Mouse (Mus musculus) CH12.LX (cell line): ENCODE measurements at regions not wholly inside any gene's neighbourhood (a gene's known extent, or its start where the extent isn't known, plus 50 kb on each side); places are given as distances from the start of the nearest gene placed in this dataset.

ENCODE experiments used
- DNase-seq: peaks from one replicate; pipeline ENCODE4 v3.0.0-alpha.2; 2013; ENCODE audit errors: extremely low read depth
- H3K27ac ChIP-seq: 2 replicates; pipeline ENCODE4 v1.5.1; 2012; ENCODE audit warnings: low read depth, mild to moderate bottlenecking, control low read depth, moderate library complexity; ENCODE audit not compliant: insufficient read depth
- H3K27me3 ChIP-seq: replicated peaks from 2 replicates; pipeline ENCODE3; 2012; ENCODE audit warnings: inconsistent platforms
- H3K36me3 ChIP-seq, 2 experiments: replicated peaks in 1 of 2; 2 replicates each; pipeline versions ENCODE3 to v1.6.1; 2012; ENCODE audit warnings: inconsistent platforms in 1 of 2, low read length in 1 of 2, mild to moderate bottlenecking in 1 of 2, mixed read lengths in 1 of 2, moderate library complexity in 1 of 2; ENCODE audit not compliant: control insufficient read depth in 1 of 2, insufficient read depth in 1 of 2
- H3K4me1 ChIP-seq, 2 experiments: 2 replicates each; pipeline ENCODE4 v1.6.1; 2012; ENCODE audit warnings: inconsistent platforms in 1 of 2, moderate library complexity in 1 of 2; ENCODE audit not compliant: insufficient read depth in 2 of 2, control insufficient read depth in 1 of 2
- H3K4me2 ChIP-seq: 2 replicates; pipeline ENCODE4 v1.6.1; 2012; ENCODE audit warnings: low read depth, mild to moderate bottlenecking, control low read depth; ENCODE audit not compliant: poor library complexity, insufficient read depth, severe bottlenecking
- H3K4me3 ChIP-seq, 3 experiments: fragments of 150-350 bp in 1 of 3; sonication (generic) in 1 of 3; replicated peaks in 1 of 3; 2 replicates each; pipeline versions ENCODE3 to v1.5.1; 2011 to 2012; ENCODE audit warnings: low read depth in 2 of 3, low read length in 2 of 3, mild to moderate bottlenecking in 2 of 3, moderate library complexity in 2 of 3, control low read depth in 1 of 3, improper control_type of control experiment in 1 of 3, inconsistent platforms in 1 of 3, mixed read lengths in 1 of 3; ENCODE audit not compliant: poor library complexity in 1 of 3
- H3K79me2 ChIP-seq: replicated peaks from 2 replicates; pipeline ENCODE4 v1.6.1; 2012; ENCODE audit warnings: mild to moderate bottlenecking, moderate library complexity; ENCODE audit not compliant: control insufficient read depth, poor library complexity, insufficient read depth, severe bottlenecking; ENCODE audit errors: extremely low read depth
- H3K9ac ChIP-seq: 2 replicates; pipeline ENCODE4 v1.6.1; 2012; ENCODE audit warnings: low read depth, mild to moderate bottlenecking, control low read depth, moderate library complexity; ENCODE audit not compliant: insufficient read depth
- H3K9me3 ChIP-seq: replicated peaks from 2 replicates; pipeline ENCODE3; 2012; ENCODE audit warnings: low read length, inconsistent platforms, mixed read lengths
- BHLHE40 ChIP-seq: IDR thresholded peaks from 2 replicates; pipeline ENCODE4 v1.6.1; 2011; ENCODE audit warnings: mild to moderate bottlenecking, low read depth, low read length, improper control_type of control experiment
- CHD1 ChIP-seq: IDR thresholded peaks from 2 replicates; pipeline ENCODE4 v1.6.1; 2012; ENCODE audit warnings: low read depth, low read length, improper control_type of control experiment, inconsistent platforms
- CHD2 ChIP-seq: IDR thresholded peaks from 2 replicates; pipeline ENCODE4 v1.6.1; 2011; ENCODE audit warnings: low read length, improper control_type of control experiment
- E2F4 ChIP-seq: IDR thresholded peaks from 2 replicates; pipeline ENCODE4 v1.6.1; 2011; ENCODE audit warnings: low read depth, low read length, improper control_type of control experiment; ENCODE audit not compliant: insufficient replicate concordance
- EP300 ChIP-seq: IDR thresholded peaks from 2 replicates; pipeline ENCODE4 v1.6.1; 2011; ENCODE audit warnings: low read length, improper control_type of control experiment
- ETS1 ChIP-seq: conservative IDR thresholded peaks from 2 replicates; pipeline ENCODE4 v1.6.1; 2012; ENCODE audit warnings: low read depth, mild to moderate bottlenecking, inconsistent platforms, low read length, improper control_type of control experiment, moderate library complexity
- HCFC1 ChIP-seq: IDR thresholded peaks from 2 replicates; pipeline ENCODE4 v1.6.1; 2012; ENCODE audit warnings: low read depth, mild to moderate bottlenecking, inconsistent platforms, low read length, improper control_type of control experiment
- IRF4 ChIP-seq: IDR thresholded peaks from 2 replicates; pipeline ENCODE4 v1.6.1; 2014; ENCODE audit warnings: low read depth, mild to moderate bottlenecking, inconsistent platforms, low read length, improper control_type of control experiment
- JUN ChIP-seq: IDR thresholded peaks from 2 replicates; pipeline ENCODE4 v1.6.1; 2011; ENCODE audit warnings: low read depth, mild to moderate bottlenecking, low read length, improper control_type of control experiment, moderate library complexity; ENCODE audit not compliant: insufficient read depth
- JUND ChIP-seq: conservative IDR thresholded peaks from 2 replicates; pipeline ENCODE4 v1.6.1; 2011; ENCODE audit warnings: low read depth, low read length, improper control_type of control experiment
- KAT2A ChIP-seq: IDR thresholded peaks from 2 replicates; pipeline ENCODE4 v1.6.1; 2012; ENCODE audit warnings: low read length, improper control_type of control experiment, inconsistent platforms; ENCODE audit not compliant: insufficient replicate concordance
- MAFK ChIP-seq: IDR thresholded peaks from 2 replicates; pipeline ENCODE4 v1.6.1; 2011; ENCODE audit warnings: low read length, improper control_type of control experiment; ENCODE audit not compliant: insufficient replicate concordance
- MAX ChIP-seq: IDR thresholded peaks from 2 replicates; pipeline ENCODE4 v1.6.1; 2011; ENCODE audit warnings: low read length, improper control_type of control experiment
- MAZ ChIP-seq: IDR thresholded peaks from 2 replicates; pipeline ENCODE4 v1.6.1; 2012; ENCODE audit warnings: low read depth, mild to moderate bottlenecking, inconsistent platforms, low read length, improper control_type of control experiment, moderate library complexity
- MXI1 ChIP-seq: IDR thresholded peaks from 2 replicates; pipeline ENCODE4 v1.6.1; 2011; ENCODE audit warnings: mild to moderate bottlenecking, low read depth, low read length, improper control_type of control experiment
- MYC ChIP-seq: IDR thresholded peaks from 2 replicates; pipeline ENCODE4 v1.6.1; 2011; ENCODE audit warnings: low read depth, mild to moderate bottlenecking, improper control_type of control experiment, low read length
- NRF1 ChIP-seq: IDR thresholded peaks from 2 replicates; pipeline ENCODE4 v1.6.1; 2014; ENCODE audit warnings: low read depth, mild to moderate bottlenecking, inconsistent platforms, low read length, improper control_type of control experiment, moderate library complexity
- POLR2AphosphoS2 ChIP-seq: IDR thresholded peaks from 2 replicates; pipeline ENCODE4 v1.6.1; 2011; ENCODE audit warnings: low read depth, low read length, improper control_type of control experiment
- RAD21 ChIP-seq: IDR thresholded peaks from 2 replicates; pipeline ENCODE4 v1.6.1; 2011; ENCODE audit warnings: low read depth, mild to moderate bottlenecking, low read length, improper control_type of control experiment, moderate library complexity
- RCOR1 ChIP-seq: conservative IDR thresholded peaks from 2 replicates; pipeline ENCODE4 v1.6.1; 2012; ENCODE audit warnings: low read depth, mild to moderate bottlenecking, inconsistent platforms, low read length, improper control_type of control experiment
- SIN3A ChIP-seq: IDR thresholded peaks from 2 replicates; pipeline ENCODE4 v1.6.1; 2012; ENCODE audit warnings: low read length, improper control_type of control experiment, inconsistent platforms
- SMC3 ChIP-seq: IDR thresholded peaks from 2 replicates; pipeline ENCODE4 v1.6.1; 2011; ENCODE audit warnings: low read depth, low read length, improper control_type of control experiment
- TBP ChIP-seq: conservative IDR thresholded peaks from 2 replicates; pipeline ENCODE4 v1.6.1; 2011; ENCODE audit warnings: low read depth, low read length, improper control_type of control experiment
- USF1 ChIP-seq: IDR thresholded peaks from 2 replicates; pipeline ENCODE4 v1.6.1; 2014; ENCODE audit warnings: low read depth, mild to moderate bottlenecking, inconsistent platforms, low read length, improper control_type of control experiment
- USF2 ChIP-seq: conservative IDR thresholded peaks from 2 replicates; pipeline ENCODE4 v1.6.1; 2011; ENCODE audit warnings: low read depth, low read length, improper control_type of control experiment
- ZC3H11A ChIP-seq: IDR thresholded peaks from 2 replicates; pipeline ENCODE4 v1.6.1; 2012; ENCODE audit warnings: low read depth, mild to moderate bottlenecking, inconsistent platforms, low read length, improper control_type of control experiment
- ZKSCAN1 ChIP-seq: IDR thresholded peaks from 2 replicates; pipeline ENCODE4 v1.6.1; 2012; ENCODE audit warnings: low read depth, inconsistent platforms, low read length, improper control_type of control experiment, borderline replicate concordance
- ZNF384 ChIP-seq: IDR thresholded peaks from 2 replicates; pipeline ENCODE4 v1.6.1; 2012; ENCODE audit warnings: low read depth, low read length, improper control_type of control experiment, inconsistent platforms
- dilution Hi-C: fragments of 300-500 bp; cut with MboI; formaldehyde crosslinking; loops from 2 replicates; pipeline ENCODE4 v1.14.3; 2020; ENCODE audit warnings: low sequenced_read_pairs; ENCODE audit not compliant: extremely low pct_unique_long_range_greater_than_20kb, extremely low pct_ligation_motif_present
- in situ Hi-C: fragments of 300-500 bp; cut with MboI; formaldehyde crosslinking; loops from 3 replicates; pipeline ENCODE4 v1.14.3; 2019; ENCODE audit warnings: low sequenced_read_pairs, low pct_ligation_motif_present, low pct_unique_long_range_greater_than_20kb, mixed read lengths

- no peak for TF ChIP-seq JUN
Measured at GRCm38 (mm10) chr3:52638816-52639215, 370.7 kb downstream of the Foxo1 start (continued).

GRCm38 (mm10) chr3:52634353-52634752 lies 366.2 kb downstream of the Foxo1 start:
- in situ Hi-C loops, result no loop called here

GRCm38 (mm10) chr3:52633491-52634100 lies 365.5 kb downstream of the Foxo1 start:
- H3K27ac ChIP-seq, result no peak overlapping the region
- no peak overlapping the region for H3K9ac ChIP-seq
- H3K4me3 ChIP-seq, result no peak overlapping the region
- peaks cover 5 to 32% of the 10 kb centered on the region in 2 experiments for H3K4me1 ChIP-seq
- H3K4me2 ChIP-seq, result no peak overlapping the region
- dilution Hi-C loops (no loop called here), in situ Hi-C loops (no loop called here)
- no peak for DNase-seq
- H3K36me3 ChIP-seq, result no peaks in the 10 kb centered on the region
- no peaks in the 10 kb centered on the region for H3K79me2 ChIP-seq
- H3K9me3 ChIP-seq, result no peaks in the 10 kb centered on the region
- no peak for TF ChIP-seq MYC
- TF ChIP-seq E2F4, result no peak
- TF ChIP-seq ZNF384, result no peak
- no peak for TF ChIP-seq MAX
- TF ChIP-seq CHD1, result no peak
- no peak for TF ChIP-seq ZC3H11A
- TF ChIP-seq RCOR1, result no peak
- TF ChIP-seq ETS1, result no peak
- TF ChIP-seq EP300, result no peak
- no peak for TF ChIP-seq USF1
- TF ChIP-seq RAD21, result no peak
- TF ChIP-seq CHD2, result no peak
- no peaks in the 10 kb centered on the region for H3K27me3 ChIP-seq

More at GRCm38 (mm10) chr3:52634353-52634752, 366.2 kb downstream of the Foxo1 start:
- TF ChIP-seq SIN3A (no peak), POLR2AphosphoS2 (no peak), EP300 (peak; percentile 54; the same call in 1 of the 2 replicates), RAD21 (no peak; the same call in 1 of the 2 replicates), RCOR1 (no peak), ZKSCAN1 (no peak), E2F4 (no peak), MYC (no peak), SMC3 (no peak), KAT2A (no peak), HCFC1 (no peak), MAX (no peak), NRF1 (no peak), BHLHE40 (peak; percentile 42; the same call in 1 of the 2 replicates), ETS1 (peak; percentile 47; the same call in 1 of the 2 replicates), MAZ (no peak), MAFK (no peak), USF2 (no peak), JUN (no peak), JUND (no peak), TBP (no peak), MXI1 (no peak), IRF4 (no peak)
- dilution Hi-C loops, result no loop called here
- Histone ChIP-seq H3K9ac (no peak overlapping the region), H3K9me3 (no peaks in the 10 kb centered on the region), H3K4me3 (no peak overlapping the region), H3K79me2 (no peaks in the 10 kb centered on the region), H3K27ac (no peak overlapping the region), H3K4me2 (no peak overlapping the region), H3K4me1 (peaks cover 9 to 40% of the 10 kb centered on the region in 2 experiments), H3K36me3 (no peaks in the 10 kb centered on the region), H3K27me3 (no peaks in the 10 kb centered on the region)
- peak; percentile 45 for DNase-seq
